Mouse (Mus musculus) heart, adult 8-10 months (tissue): Measurements from ENCODE around the gene Gpr45. TPM values are rescaled to one million over a fixed set of nuclear protein-coding genes. Genes with fewer than 3 reads are reported as not detected.
A peak's percentile ranks its signal among the peaks of the same experiment; 100 is the strongest.
"Not testable (repeated sequence)": the region's sequence is repeated elsewhere in the genome, so short reads cannot be mapped to it uniquely, and the experiment has no call there.

Experiments
- DNase-seq: peaks from one replicate; pipeline ENCODE4 v3.0.0; 2022; ENCODE audit warnings: low spot score
- total RNA-seq, 4 experiments: library from RNA; stranded (reverse); gene quantifications; 2 replicates each; pipeline ENCODE4 v1.2.4; 2022

The Gpr45 gene
- under 1 TPM; 0.12 to 0.60 (median 0.20) TPM for total RNA-seq

GRCm38 (mm10) chr1:42952734-42953481, at the start of gene Gpr45:
Gene Gpr45 (plus strand): TSS chr1:42952872.
- no peak for DNase-seq

DNA sequence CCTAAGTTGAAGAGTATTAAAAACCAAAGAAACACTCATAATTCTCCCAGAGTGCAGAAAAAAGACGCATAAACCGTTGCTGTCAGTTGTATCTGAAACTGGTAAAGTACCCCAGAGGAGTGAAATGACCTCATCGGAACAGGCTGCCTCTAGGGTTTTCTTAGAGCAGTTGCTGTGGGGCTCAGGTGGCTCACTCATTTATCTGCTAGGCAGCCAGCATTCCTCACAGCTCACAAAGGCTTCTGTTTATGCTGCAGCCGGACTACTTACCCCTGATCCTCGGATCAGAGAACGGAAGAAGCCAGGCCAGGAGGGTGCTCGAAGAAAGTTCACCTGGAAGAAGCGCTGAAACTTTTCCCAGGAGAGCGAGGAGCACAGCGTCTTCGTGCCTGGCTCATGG, 47.5 kb upstream of the Gpr45 start:
- DNase-seq, result no peak

DNA sequence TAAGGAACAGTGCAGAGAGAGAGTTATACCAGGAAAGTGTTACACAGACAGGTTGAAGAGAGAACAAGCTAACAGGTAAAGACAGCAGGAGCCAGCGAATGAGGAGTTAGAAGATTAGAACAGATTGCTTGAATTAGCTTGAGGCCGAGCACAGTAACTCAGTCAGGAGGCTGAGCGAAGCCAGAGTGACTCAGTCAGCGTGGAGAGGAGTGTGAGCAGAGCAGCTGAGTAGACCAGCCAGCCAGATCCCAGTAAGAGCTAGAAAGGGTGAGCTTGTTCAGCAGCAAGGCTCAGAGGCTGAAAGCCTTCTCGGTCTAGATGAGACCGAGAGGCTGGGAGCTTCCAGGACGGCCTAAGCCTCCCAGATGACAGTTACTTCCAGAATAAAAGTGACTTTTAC, 46.0 kb upstream of the Gpr45 start:
- no peak for DNase-seq

- DNase-seq, result no peak
These were observed 45.5 kb upstream of the Gpr45 start for GRCm38 (mm10) chr1:42907153-42907552.

GRCm38 (mm10) chr1:42915062-42915461, 37.6 kb upstream of the Gpr45 start:
- DNase-seq, result peak; percentile 7

DNA sequence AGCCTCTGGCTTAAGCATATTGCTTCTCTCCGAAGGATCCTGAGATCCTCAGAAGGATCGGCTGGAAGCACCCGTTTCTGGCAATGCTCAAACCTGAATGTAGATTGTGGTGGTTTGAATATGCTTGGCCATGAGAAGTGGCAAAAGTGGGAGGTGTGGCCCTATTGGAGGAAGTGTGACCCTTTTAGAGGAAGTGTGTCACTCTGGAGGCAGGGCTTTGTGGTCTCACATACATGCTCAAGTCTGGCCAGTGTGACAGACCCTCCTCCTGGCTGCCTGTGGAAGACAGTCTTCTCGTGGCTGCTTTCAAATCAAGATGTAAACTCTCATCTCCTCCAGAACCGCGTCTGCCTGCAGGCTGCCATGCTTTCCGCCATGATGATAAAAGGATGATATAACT, 36.0 kb upstream of the Gpr45 start:
- no peak for DNase-seq

GRCm38 (mm10) chr1:42917908-42918307, 34.8 kb upstream of the Gpr45 start:
- DNase-seq, result no peak

DNA sequence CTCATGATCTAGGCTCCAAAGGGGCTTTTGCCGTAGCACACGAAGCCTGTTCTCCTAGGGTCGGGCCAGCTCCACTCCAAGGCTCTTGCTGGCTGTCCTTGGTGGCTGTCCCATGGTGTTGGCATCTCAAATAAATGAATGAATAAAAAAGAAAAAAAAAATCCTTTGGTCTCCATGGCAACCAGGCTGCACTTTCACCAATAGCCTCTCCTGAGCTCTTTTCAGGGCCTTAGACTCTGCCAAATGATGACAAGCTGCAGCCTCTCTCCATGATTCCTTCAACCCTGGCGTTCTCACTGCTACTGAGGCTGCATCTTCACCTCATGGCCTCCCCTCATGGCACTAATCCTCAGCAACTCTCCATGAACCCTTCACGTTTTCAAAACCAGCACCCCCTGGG, 28.7 kb upstream of the Gpr45 start:
- DNase-seq, result no peak

DNA sequence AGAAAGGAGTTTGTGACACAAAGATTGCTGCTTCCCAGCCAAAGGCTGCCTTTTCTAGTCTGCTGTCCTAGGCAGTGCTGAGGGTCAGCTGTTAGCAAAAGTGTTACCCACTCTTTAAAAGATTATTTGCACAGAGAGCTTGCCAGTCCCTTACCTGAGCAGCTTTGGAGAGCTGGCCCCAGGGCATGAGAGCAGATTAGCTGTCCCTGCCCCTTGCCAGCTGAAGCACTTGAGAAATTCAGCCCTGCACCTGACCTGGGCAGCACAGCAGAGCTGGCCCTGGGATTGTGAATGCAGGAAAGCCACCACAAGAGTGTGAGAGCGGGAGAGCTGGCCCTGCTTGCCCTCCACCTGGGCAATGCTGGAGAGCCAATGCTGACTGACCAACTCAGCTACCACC, 19.1 kb upstream of the Gpr45 start:
- DNase-seq, result no peak

- no peak for DNase-seq
These were observed 4.2 kb upstream of the Gpr45 start for GRCm38 (mm10) chr1:42948486-42948885.

DNA sequence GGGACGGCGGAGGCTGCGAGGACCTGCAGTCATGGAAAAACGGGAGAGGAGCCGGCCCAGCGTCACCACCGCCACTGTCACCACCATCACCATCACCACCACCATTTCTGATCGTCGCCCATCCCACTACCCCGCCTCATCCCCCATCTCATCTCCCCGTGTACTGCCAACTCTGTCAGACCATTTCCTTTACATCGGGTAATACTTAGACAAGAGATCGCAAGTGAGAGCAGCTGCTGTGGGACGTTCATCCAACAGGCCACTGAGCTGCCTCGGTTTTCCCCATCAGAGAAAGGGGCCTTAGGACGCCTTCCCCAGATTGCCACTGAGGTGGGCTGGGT, 780 bp downstream of the Gpr45 start:
- no peak for DNase-seq

DNA sequence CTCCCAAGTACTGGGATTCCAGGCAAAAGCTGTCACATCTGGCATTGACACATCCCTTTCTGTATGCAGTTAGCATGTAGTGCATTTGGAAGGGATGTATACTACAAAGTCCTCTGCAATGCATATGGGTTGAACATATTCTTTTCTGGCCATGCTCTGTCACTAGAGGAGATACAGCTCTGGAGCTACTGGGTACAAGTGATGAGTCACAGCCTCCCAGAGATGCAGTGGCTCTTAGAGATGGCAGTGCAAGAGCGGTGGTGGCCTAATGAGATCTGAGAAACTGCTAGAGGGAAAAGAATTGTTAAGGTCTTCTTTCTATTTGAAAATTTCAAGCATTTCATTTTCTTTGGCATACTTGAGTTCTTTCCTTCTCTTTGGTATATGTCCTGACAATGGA, 4.2 kb downstream of the Gpr45 start:
- DNase-seq, result no peak

DNA sequence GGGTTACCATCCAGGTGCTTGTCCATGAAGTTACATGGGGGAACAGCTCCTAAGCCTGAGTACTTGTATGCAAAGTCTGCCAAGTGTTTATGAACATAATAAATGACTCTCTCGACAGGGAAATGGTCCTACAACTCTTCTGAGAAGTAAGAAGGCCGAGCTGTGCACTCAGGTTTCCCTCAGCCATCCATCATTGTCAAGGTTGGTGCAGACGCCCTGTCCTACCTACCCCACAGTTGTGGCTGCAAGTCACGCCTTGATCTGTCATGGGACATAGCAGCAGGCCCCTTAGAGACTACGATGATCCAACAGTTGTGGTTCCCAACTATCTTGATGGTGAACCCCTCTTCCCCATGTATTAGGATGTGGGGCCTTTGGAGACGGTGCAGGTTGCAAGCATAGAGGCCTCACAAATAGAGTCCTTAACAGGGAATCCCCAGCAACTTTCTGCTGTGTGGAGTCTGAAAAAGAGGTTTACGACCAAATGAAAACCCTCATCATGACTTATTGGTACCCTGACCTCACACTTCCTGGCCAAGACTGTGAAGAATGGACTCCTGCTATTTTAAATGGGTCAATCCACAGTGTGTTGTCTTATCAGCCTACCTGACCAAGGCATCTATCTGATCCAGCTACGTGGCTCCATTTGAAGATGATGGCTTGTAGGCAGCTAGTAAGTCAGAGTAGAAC, 30.6 kb downstream of the Gpr45 start:
- no peak for DNase-seq

- no peak for DNase-seq
These were observed 31.4 kb downstream of the Gpr45 start for GRCm38 (mm10) chr1:42984119-42984518.

DNA sequence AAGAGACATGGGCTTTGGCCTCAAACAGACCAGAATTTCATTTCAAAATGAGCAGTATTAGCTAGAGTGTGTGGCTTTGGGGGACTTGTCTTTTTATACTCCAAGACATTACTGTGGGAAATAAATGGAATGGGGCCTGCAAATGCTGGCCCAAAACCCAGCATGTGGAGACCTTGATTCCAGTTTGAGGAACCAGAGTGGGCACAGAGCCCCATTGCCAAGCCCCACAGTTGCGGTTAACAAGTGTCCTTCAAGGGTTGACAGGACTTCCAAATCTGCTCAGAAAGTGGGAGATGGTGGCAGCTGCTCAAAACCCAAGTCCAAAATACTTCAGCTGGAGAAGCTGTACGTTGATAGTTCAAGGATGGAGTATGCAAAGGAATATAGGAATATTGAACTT, 36.3 kb downstream of the Gpr45 start:
- DNase-seq, result no peak

GRCm38 (mm10) chr1:43006051-43006514, 53.4 kb downstream of the Gpr45 start:
- DNase-seq, result no peak

GRCm38 (mm10) chr1:43006524-43006923, 53.9 kb downstream of the Gpr45 start:
- DNase-seq, result no peak

GRCm38 (mm10) chr1:43010461-43010860, 57.8 kb downstream of the Gpr45 start:
- no peak for DNase-seq

- not testable (repeated sequence) for DNase-seq
These were observed 62.5 kb downstream of the Gpr45 start for GRCm38 (mm10) chr1:43015153-43015685.

DNA sequence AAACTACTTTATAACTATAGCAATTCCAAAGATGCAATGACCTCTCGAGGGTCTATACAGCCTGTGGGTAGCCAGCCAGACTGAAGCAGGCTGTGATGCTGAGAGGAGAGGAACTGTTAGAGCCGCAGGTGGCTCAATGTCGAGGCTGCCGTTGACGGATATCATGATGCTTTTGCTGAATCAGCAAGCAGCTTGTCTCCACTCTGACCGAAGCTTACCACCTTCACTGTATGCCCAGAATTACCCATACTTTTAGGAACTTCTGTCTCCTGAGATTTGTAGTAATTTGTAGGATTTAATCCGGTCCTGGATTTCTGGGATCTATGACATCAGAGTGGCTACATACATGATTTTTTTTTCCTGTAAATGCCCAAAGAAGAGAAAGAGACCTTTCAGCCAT, 83.3 kb downstream of the Gpr45 start:
- no peak for DNase-seq

GRCm38 (mm10) chr1:43042271-43042670, 89.6 kb downstream of the Gpr45 start:
- no peak for DNase-seq

DNA sequence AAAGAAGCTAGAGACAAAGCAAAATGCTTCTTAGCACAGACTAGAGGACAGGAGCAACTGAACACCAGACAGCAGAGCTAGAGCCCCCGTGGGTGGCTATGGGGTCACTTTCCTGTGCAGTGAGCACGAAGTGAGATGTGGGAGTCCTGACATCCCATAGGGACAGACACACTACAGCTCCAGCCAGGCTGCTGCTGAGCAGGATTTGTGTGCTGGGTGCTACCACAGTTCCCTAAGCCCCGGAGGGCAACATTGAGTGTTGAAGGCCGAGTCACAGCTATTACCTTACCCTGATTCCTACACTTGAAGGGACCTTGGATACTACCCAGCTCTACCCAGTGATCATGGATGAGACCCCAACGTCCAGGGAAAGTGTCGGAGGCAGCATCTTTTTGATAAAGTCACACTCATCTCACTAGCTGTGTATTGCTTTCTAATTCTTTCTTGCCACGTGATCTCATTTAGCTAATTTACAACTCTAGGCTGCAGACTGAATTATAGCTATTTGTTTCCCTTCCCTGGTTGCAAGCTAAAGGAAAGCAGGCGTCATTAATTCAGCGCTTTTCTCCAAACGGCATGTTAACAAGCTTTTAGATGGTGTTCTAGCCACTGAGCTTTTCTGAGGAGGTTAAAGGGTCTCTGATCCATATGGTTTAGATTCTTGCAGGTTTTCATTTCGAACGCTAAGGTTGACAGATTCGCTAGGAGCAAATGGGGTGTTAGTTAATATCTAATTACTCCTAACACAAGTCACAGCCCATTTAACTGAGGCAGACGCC, 92.7 kb downstream of the Gpr45 start:
- DNase-seq, result no peak
